Mouse (Mus musculus): Measurements from ENCODE around the gene Pibf1. TPM values are rescaled to one million over a fixed set of nuclear protein-coding genes. Genes with fewer than 3 reads are reported as not detected.

The Pibf1 gene
- polyA plus RNA-seq, 1 experiment from 2014 or later = 23.9 TPM

GRCm38 (mm10) chr14:99152683-99153082 lies 53.5 kb downstream of the Pibf1 start:
- Histone ChIP-seq H3K36me3 (peaks cover 13% of the 10 kb centered on the region; the same call in 1 of the 2 replicates), H3K9me3 (replicated peaks) (no peaks in the 10 kb centered on the region), H3K4me2 (replicated peaks) (no peak overlapping the region), H3K9ac (no peak overlapping the region), H3K4me3 (no peak overlapping the region), H3K27ac (no peak overlapping the region), H3K4me1 (no peaks in the 10 kb centered on the region), H3K27me3 (no peaks in the 10 kb centered on the region)
- no peak for ATAC-seq (ENCODE audit: low FRiP score)
- WGBS = 94% methylated on average over 4 of the region's 4 CpGs

GRCm38 (mm10) chr14:99159940-99160339 lies 60.7 kb downstream of the Pibf1 start:
- no peak for ATAC-seq (ENCODE audit: low FRiP score)
- H3K4me2 ChIP-seq (replicated peaks) = no peak overlapping the region
- WGBS = 58% methylated on average over 6 of the region's 6 CpGs

GRCm38 (mm10) chr14:99163051-99163450 lies 63.8 kb downstream of the Pibf1 start:
- H3K4me2 ChIP-seq (replicated peaks) = no peak overlapping the region
- ATAC-seq (ENCODE audit: low FRiP score) = no peak
- H3K4me3 ChIP-seq = no peak overlapping the region
- 94% methylated on average over 3 of the region's 3 CpGs for WGBS
- H3K9ac ChIP-seq = no peak overlapping the region
- H3K36me3 ChIP-seq = no peaks in the 10 kb centered on the region
- H3K4me1 ChIP-seq = no peaks in the 10 kb centered on the region
- no peaks in the 10 kb centered on the region for H3K27me3 ChIP-seq
- H3K9me3 ChIP-seq (replicated peaks) = no peaks in the 10 kb centered on the region
- no peak overlapping the region for H3K27ac ChIP-seq

More at GRCm38 (mm10) chr14:99159940-99160339, 60.7 kb downstream of the Pibf1 start:
- H3K9me3 ChIP-seq (replicated peaks) = no peaks in the 10 kb centered on the region
- no peak overlapping the region for H3K4me3 ChIP-seq
- H3K4me1 ChIP-seq = no peaks in the 10 kb centered on the region
- no peak overlapping the region for H3K27ac ChIP-seq
- no peaks in the 10 kb centered on the region for H3K27me3 ChIP-seq
- no peak overlapping the region for H3K9ac ChIP-seq
- peaks cover 3% of the 10 kb centered on the region; the same call in 1 of the 2 replicates for H3K36me3 ChIP-seq

- no peak overlapping the region for H3K4me3 ChIP-seq
- no peaks in the 10 kb centered on the region for H3K4me1 ChIP-seq
- no peaks in the 10 kb centered on the region for H3K36me3 ChIP-seq
- no peak overlapping the region for H3K27ac ChIP-seq
- H3K9ac ChIP-seq = no peak overlapping the region
- no peaks in the 10 kb centered on the region for H3K27me3 ChIP-seq
- no peaks in the 10 kb centered on the region for H3K9me3 ChIP-seq (replicated peaks)
- WGBS = 88% methylated on average over 4 of the region's 4 CpGs
- no peak for ATAC-seq (ENCODE audit: low FRiP score)
- H3K4me2 ChIP-seq (replicated peaks) = no peak overlapping the region
Measured at GRCm38 (mm10) chr14:99174138-99174745, 75.0 kb downstream of the Pibf1 start.

- Histone ChIP-seq H3K36me3 (peaks cover 3% of the 10 kb centered on the region; the same call in 1 of the 2 replicates), H3K27me3 (no peaks in the 10 kb centered on the region), H3K4me3 (no peak overlapping the region), H3K9ac (no peak overlapping the region), H3K4me1 (no peaks in the 10 kb centered on the region), H3K27ac (no peak overlapping the region), H3K9me3 (replicated peaks) (no peaks in the 10 kb centered on the region), H3K4me2 (replicated peaks) (no peak overlapping the region)
- WGBS = 65% methylated on average over 9 of the region's 9 CpGs
- ATAC-seq (ENCODE audit: low FRiP score) = no peak
Measured at GRCm38 (mm10) chr14:99176559-99176958, 77.3 kb downstream of the Pibf1 start.

- no peak overlapping the region for H3K9ac ChIP-seq
- H3K27me3 ChIP-seq = no peaks in the 10 kb centered on the region
- ATAC-seq (ENCODE audit: low FRiP score) = no peak
- no peak overlapping the region for H3K4me2 ChIP-seq (replicated peaks)
- no peak overlapping the region for H3K4me3 ChIP-seq
- no peaks in the 10 kb centered on the region for H3K36me3 ChIP-seq
- H3K9me3 ChIP-seq (replicated peaks) = no peaks in the 10 kb centered on the region
- no peaks in the 10 kb centered on the region for H3K4me1 ChIP-seq
- no peak overlapping the region for H3K27ac ChIP-seq
- 94% methylated on average over 5 of the region's 5 CpGs for WGBS
Measured at GRCm38 (mm10) chr14:99190153-99190790, 91.0 kb downstream of the Pibf1 start.

GRCm38 (mm10) chr14:99205865-99206264 lies 106.6 kb downstream of the Pibf1 start:
- WGBS = 100% methylated on average over 2 of the region's 2 CpGs
- no peak for ATAC-seq (ENCODE audit: low FRiP score)
- Histone ChIP-seq H3K27ac (no peak overlapping the region), H3K4me3 (no peak overlapping the region), H3K4me1 (no peaks in the 10 kb centered on the region), H3K27me3 (no peaks in the 10 kb centered on the region), H3K36me3 (no peaks in the 10 kb centered on the region), H3K9me3 (replicated peaks) (no peaks in the 10 kb centered on the region), H3K9ac (no peak overlapping the region), H3K4me2 (replicated peaks) (no peak overlapping the region)

GRCm38 (mm10) chr14:99206591-99206990 lies 107.4 kb downstream of the Pibf1 start:
- ATAC-seq (ENCODE audit: low FRiP score) = no peak
- WGBS = 90% methylated on average over 5 of the region's 5 CpGs

GRCm38 (mm10) chr14:99210431-99210830 lies 111.2 kb downstream of the Pibf1 start:
- H3K4me1 ChIP-seq = no peaks in the 10 kb centered on the region
- no peak overlapping the region for H3K4me3 ChIP-seq
- H3K27ac ChIP-seq = no peak overlapping the region
- whole genome bisulfite sequencing = 86% methylated on average over 5 of the region's 5 CpGs
- no peaks in the 10 kb centered on the region for H3K27me3 ChIP-seq
- H3K9ac ChIP-seq = no peak overlapping the region
- no peak for ATAC-seq (ENCODE audit: low FRiP score)
- no peak overlapping the region for H3K4me2 ChIP-seq (replicated peaks)
- H3K9me3 ChIP-seq (replicated peaks) = no peaks in the 10 kb centered on the region
- H3K36me3 ChIP-seq = peaks cover 5% of the 10 kb centered on the region; the same call in 1 of the 2 replicates

More at GRCm38 (mm10) chr14:99206591-99206990, 107.4 kb downstream of the Pibf1 start:
- Histone ChIP-seq H3K4me3 (no peak overlapping the region), H3K9ac (no peak overlapping the region), H3K27ac (no peak overlapping the region), H3K9me3 (replicated peaks) (no peaks in the 10 kb centered on the region), H3K36me3 (peaks cover 5% of the 10 kb centered on the region; the same call in 1 of the 2 replicates), H3K27me3 (no peaks in the 10 kb centered on the region), H3K4me2 (replicated peaks) (no peak overlapping the region), H3K4me1 (no peaks in the 10 kb centered on the region)

GRCm38 (mm10) chr14:99218396-99219012 lies 119.3 kb downstream of the Pibf1 start:
- 81% methylated on average over 7 of the region's 7 CpGs for WGBS
- Histone ChIP-seq H3K4me3 (no peak overlapping the region), H3K9ac (no peak overlapping the region), H3K4me2 (replicated peaks) (no peak overlapping the region), H3K4me1 (no peaks in the 10 kb centered on the region), H3K9me3 (replicated peaks) (no peaks in the 10 kb centered on the region), H3K27me3 (no peaks in the 10 kb centered on the region), H3K27ac (no peak overlapping the region), H3K36me3 (peaks cover 5% of the 10 kb centered on the region; the same call in 1 of the 2 replicates)
- no peak for ATAC-seq (ENCODE audit: low FRiP score)

GRCm38 (mm10) chr14:99219757-99220171 lies 120.5 kb downstream of the Pibf1 start:
- Histone ChIP-seq H3K4me2 (replicated peaks) (no peak overlapping the region), H3K27ac (no peak overlapping the region), H3K36me3 (peaks cover 5% of the 10 kb centered on the region; the same call in 1 of the 2 replicates), H3K4me1 (no peaks in the 10 kb centered on the region), H3K27me3 (no peaks in the 10 kb centered on the region), H3K9ac (no peak overlapping the region), H3K4me3 (no peak overlapping the region), H3K9me3 (replicated peaks) (no peaks in the 10 kb centered on the region)
- ATAC-seq (ENCODE audit: low FRiP score) = no peak
- WGBS = 14% methylated on average over 9 of the region's 9 CpGs

GRCm38 (mm10) chr14:99225929-99226328 lies 126.7 kb downstream of the Pibf1 start:
- Histone ChIP-seq H3K9ac (no peak overlapping the region), H3K4me3 (no peak overlapping the region), H3K4me1 (no peaks in the 10 kb centered on the region), H3K9me3 (replicated peaks) (no peaks in the 10 kb centered on the region), H3K27me3 (no peaks in the 10 kb centered on the region), H3K27ac (no peak overlapping the region), H3K4me2 (replicated peaks) (no peak overlapping the region), H3K36me3 (0 out of 2 replicates have a peak, but pooled peaks cover 2% of the 10 kb centered on the region)
- over 99% methylated on average over 4 of the region's 4 CpGs for WGBS
- ATAC-seq (ENCODE audit: low FRiP score) = no peak

Measured in hindbrain, embryonic 12.5 days (tissue).